8 mouse cellular contexts compared by ENCODE assay signal in genomic region chr7:25071979-25072715, GRCm38 (mm10). TPM values are rescaled to one million over a fixed set of nuclear protein-coding genes. Genes with fewer than 3 reads are reported as not detected.
A peak's percentile ranks its signal among the peaks of the same experiment; 100 is the strongest.
DNase-seq lines count a peak whose midpoint lies in the region; ATAC-seq and TF ChIP-seq lines count a peak whose summit lies in the region.

Grik5 (minus strand) TSS chr7:25072346.
Zfp574 (plus strand) TSS chr7:25072567.

- peaks cover 2% of the 10 kb centered on the region for H3K79me2 ChIP-seq in C2C12 (ENCODE audit: control insufficient read depth, insufficient read depth)

- peak within 1 kb of the TSS; percentile 95 for H3K9ac ChIP-seq in hindbrain, embryonic 14.5 days
- H3K9ac ChIP-seq in limb, embryonic 15.5 days, result peak within 1 kb of the TSS; percentile 63

- no peaks in the 10 kb centered on the region for H3K36me3 ChIP-seq in C2C12 (ENCODE audit: control insufficient read depth, insufficient read depth)
- H3K36me3 ChIP-seq in hindbrain, embryonic 14.5 days (replicated peaks; ENCODE audit: control insufficient read depth, insufficient read depth), result peaks cover 22% of the 10 kb centered on the region
- peaks cover 14% of the 10 kb centered on the region for H3K36me3 ChIP-seq in limb, embryonic 15.5 days

- H3K4me3 ChIP-seq in C2C12 (ENCODE audit: insufficient read depth, poor library complexity, severe bottlenecking), result peak within 1 kb of the TSS; percentile 14
- peak within 1 kb of the TSS; percentile 69 for H3K4me3 ChIP-seq in hindbrain, embryonic 14.5 days (replicated peaks; ENCODE audit: low read length)
- H3K4me3 ChIP-seq in limb, embryonic 15.5 days, result peak within 1 kb of the TSS; percentile 63

- TF ChIP-seq CTCF in C2C12 (IDR thresholded peaks at IDR 0.05; ENCODE audit: control insufficient read depth, insufficient read depth, insufficient read length), result no peak

- no peak for DNase-seq in frontal cortex, adult 2 months (ENCODE audit: extremely low spot score in 1 of 2, low spot score in 1 of 2)
- peak; percentile 60 to 61 for DNase-seq in cerebellum, postnatal 25 days
- DNase-seq in hindbrain, embryonic 14.5 days (ENCODE audit: low spot score), result no peak
- DNase-seq in retina, embryonic 14.5 days (ENCODE audit: low spot score), result peak; percentile 28
- DNase-seq in gastrocnemius, postnatal 36 days, result no peak

- peak within 1 kb of the TSS; percentile 76 for H3ac ChIP-seq in C2C12 (ENCODE audit: control insufficient read depth, insufficient read length, low read depth)

- no peaks in the 10 kb centered on the region for H3K79me3 ChIP-seq in C2C12 (ENCODE audit: low read depth)

- 0% methylated on average over 24 of the region's 28 CpGs for WGBS in hindbrain, embryonic 14.5 days
- WGBS in limb, embryonic 15.5 days, result 1% methylated on average over 26 of the region's 28 CpGs

- peak within 1 kb of the TSS; percentile 96 for H3K27ac ChIP-seq in hindbrain, embryonic 14.5 days
- H3K27ac ChIP-seq in limb, embryonic 15.5 days, result peak within 1 kb of the TSS; percentile 92

- H3K4me2 ChIP-seq in hindbrain, embryonic 14.5 days (replicated peaks), result peak within 1 kb of the TSS; percentile 96
- H3K4me2 ChIP-seq in limb, embryonic 15.5 days, result peak within 1 kb of the TSS; percentile 82

- H3K9me3 ChIP-seq in hindbrain, embryonic 14.5 days (ENCODE audit: control insufficient read depth, low read length), result no peaks in the 10 kb centered on the region
- no peaks in the 10 kb centered on the region for H3K9me3 ChIP-seq in limb, embryonic 15.5 days

- intact Hi-C loops in gastrocnemius, postnatal 36 days (cut with DNase I), result loop anchor here (10.0 kb wide), 1 partner anchor 167 kb away; the partner anchor contains the start of gene Arhgef1

- ATAC-seq in frontal cortex, adult (ENCODE audit: low TSS enrichment), result no peak
- peak; percentile 0; the same call in 1 of the 2 replicates for ATAC-seq in hindbrain, embryonic 14.5 days (ENCODE audit: low FRiP score)
- ATAC-seq in limb, embryonic 15.5 days (ENCODE audit: insufficient number of reproducible peaks, low FRiP score, low TSS enrichment, low read depth), result no peak

- H3K27me3 ChIP-seq in C2C12 (ENCODE audit: control insufficient read depth, insufficient read depth, insufficient read length), result no peaks in the 10 kb centered on the region
- H3K27me3 ChIP-seq in hindbrain, embryonic 14.5 days (ENCODE audit: control insufficient read depth, insufficient read depth, low read length), result no peaks in the 10 kb centered on the region
- H3K27me3 ChIP-seq in limb, embryonic 15.5 days, result no peaks in the 10 kb centered on the region

- H3K4me1 ChIP-seq in hindbrain, embryonic 14.5 days (replicated peaks; ENCODE audit: control insufficient read depth, insufficient read depth, low read length), result peaks cover 56% of the 10 kb centered on the region
- H3K4me1 ChIP-seq in limb, embryonic 15.5 days, result peaks cover 63% of the 10 kb centered on the region

TF ChIP-seq in C2C12, 6 proteins besides CTCF, POLR2A, EP300 and RAD21:
- TF ChIP-seq MAX (IDR thresholded peaks at IDR 0.05), result no peak
- TF ChIP-seq USF1 (IDR thresholded peaks at IDR 0.05; ENCODE audit: low read depth), result no peak
- TF ChIP-seq MYOD1 (IDR thresholded peaks at IDR 0.05; ENCODE audit: control insufficient read depth, insufficient read length, low read depth), result no peak
- no peak for TF ChIP-seq MYOG (IDR thresholded peaks at IDR 0.05; ENCODE audit: control insufficient read depth, extremely low read depth, insufficient read length)
- no peak for TF ChIP-seq FOSL1 (IDR thresholded peaks at IDR 0.05; ENCODE audit: insufficient read depth, low read length, poor library complexity, severe bottlenecking)
- TF ChIP-seq CEBPB (IDR thresholded peaks at IDR 0.05; ENCODE audit: low read depth), result no peak

RNA-seq across cellular contexts. Expression of gene Grik5, which starts in this region (rescaled TPM):
- polyA plus RNA-seq in frontal cortex, adult 2 months (2012; rRNA removed), result 211 and 215 TPM in 2 replicates
- 9.8 TPM for polyA plus RNA-seq in C2C12 (2012; fragmentation: generic; extraction: Trizol)
- 21.0 and 22.5 TPM in 2 replicates for polyA plus RNA-seq in hindbrain, embryonic 14.5 days (2014; fragmentation: Nextera tagmentation; extraction: Ambion mirVana)
- polyA plus RNA-seq in limb, embryonic 15.5 days (2015; fragmentation: Nextera tagmentation; extraction: Ambion mirVana), result 4.2 and 5.7 TPM in 2 replicates
- total RNA-seq in gastrocnemius, postnatal 36 days (2021), result 1 to 10 TPM; 2.6 to 3.2 TPM

RNA-seq across cellular contexts. Expression of gene Zfp574, which starts in this region (rescaled TPM):
- 34.6 and 40.6 TPM in 2 replicates for polyA plus RNA-seq in frontal cortex, adult 2 months (2012; rRNA removed)
- polyA plus RNA-seq in C2C12 (2012; fragmentation: generic; extraction: Trizol), result 15.5 TPM
- 29.3 and 29.4 TPM in 2 replicates for polyA plus RNA-seq in hindbrain, embryonic 14.5 days (2014; fragmentation: Nextera tagmentation; extraction: Ambion mirVana)
- 28.8 and 29.5 TPM in 2 replicates for polyA plus RNA-seq in limb, embryonic 15.5 days (2015; fragmentation: Nextera tagmentation; extraction: Ambion mirVana)
- 1 to 10 TPM; 6.0 to 8.0 TPM for total RNA-seq in gastrocnemius, postnatal 36 days (2021)

Comparison
In these comparisons a context has a peak if more than half of its experiments do, and no peak if none do; other contexts are left out.
1. DNase-seq: peak in cerebellum, postnatal 25 days (2 of 2) and retina, embryonic 14.5 days (single experiment); none in frontal cortex, adult 2 months (0 of 2), hindbrain, embryonic 14.5 days (single experiment) and gastrocnemius, postnatal 36 days (0 of 2).
2. H3K4me3 ChIP-seq: peak in every context shown above with its lines; median percentile 69 in hindbrain, embryonic 14.5 days; 63 in limb, embryonic 15.5 days; 14 in C2C12.